Mouse (Mus musculus) hindbrain, embryonic 15.5 days (tissue): ENCODE measurements around the gene Vezf1. TPM values are rescaled to one million over a fixed set of nuclear protein-coding genes. Genes with fewer than 3 reads are reported as not detected.
A peak's percentile ranks its signal among the peaks of the same experiment; 100 is the strongest.

Source experiments
- ATAC-seq: fragments of 200-750 bp; cut with Nextera tagmentation; 2 replicates; pipeline ENCODE4 v1.8.0; 2017; ENCODE audit warnings: low read depth, moderate number of reproducible peaks, moderate TSS enrichment; ENCODE audit not compliant: low FRiP score
- H3K27ac ChIP-seq: fragments of 300-500 bp; sonication (generic); replicated peaks from 2 replicates; pipeline ENCODE4 v1.5.1; 2015; ENCODE audit warnings: mild to moderate bottlenecking, inconsistent platforms
- H3K27me3 ChIP-seq: fragments of 300-500 bp; sonication (generic); 2 replicates; pipeline ENCODE4 v1.6.1; 2015; ENCODE audit warnings: control low read depth, inconsistent platforms
- H3K36me3 ChIP-seq: fragments of 300-500 bp; sonication (generic); 2 replicates; pipeline ENCODE4 v1.6.1; 2015; ENCODE audit warnings: control low read depth, inconsistent platforms
- H3K4me1 ChIP-seq: fragments of 300-500 bp; sonication (generic); replicated peaks from 2 replicates; pipeline ENCODE4 v1.6.1; 2015; ENCODE audit warnings: control low read depth, inconsistent platforms
- H3K4me2 ChIP-seq: fragments of 300-500 bp; sonication (generic); 2 replicates; pipeline ENCODE4 v1.6.1; 2015; ENCODE audit warnings: moderate library complexity, mild to moderate bottlenecking, inconsistent platforms
- H3K4me3 ChIP-seq: fragments of 300-500 bp; sonication (generic); 2 replicates; pipeline ENCODE4 v1.5.1; 2015; ENCODE audit warnings: mild to moderate bottlenecking, inconsistent platforms
- H3K9ac ChIP-seq: fragments of 300-500 bp; sonication (generic); 2 replicates; pipeline ENCODE4 v1.6.1; 2015; ENCODE audit warnings: inconsistent platforms
- H3K9me3 ChIP-seq: fragments of 300-500 bp; sonication (generic); 2 replicates; pipeline ENCODE4 v1.6.1; 2016; ENCODE audit warnings: control low read depth, inconsistent platforms
- WGBS: fragments of 180-500 bp; shearing (Covaris S2); methylation state at CpG from one replicate; pipeline ENCODE4 v1.1.7; 2015; 5-methylcytosine and 5-hydroxymethylcytosine counted together
- polyA plus RNA-seq: library from polyadenylated mRNA; unstranded; fragments of >200 nt; fragmentation: Nextera tagmentation; extraction: Ambion mirVana; gene quantifications from 2 replicates; pipeline ENCODE4 v1.2.1, GENCODE M21; 2015

Vezf1 gene
- polyA plus RNA-seq, 1 experiment from 2014 or later, result 43.9 TPM

GRCm38 (mm10) chr11:88083699-88084098 lies 15.6 kb downstream of the Vezf1 start:
- Histone ChIP-seq H3K9me3 (no peaks in the 10 kb centered on the region), H3K9ac (no peak overlapping the region), H3K36me3 (peaks cover 51% of the 10 kb centered on the region), H3K4me1 (peaks cover 16% of the 10 kb centered on the region), H3K27ac (no peak overlapping the region), H3K4me3 (no peak overlapping the region), H3K4me2 (no peak overlapping the region), H3K27me3 (no peaks in the 10 kb centered on the region)
- WGBS, result 80% methylated on average over 6 of the region's 6 CpGs
- no peak for ATAC-seq

GRCm38 (mm10) chr11:88086737-88087627 lies 18.9 kb downstream of the Vezf1 start:
- Histone ChIP-seq H3K36me3 (peaks cover 18% of the 10 kb centered on the region), H3K4me1 (peaks cover 16% of the 10 kb centered on the region), H3K27ac (peak overlapping the region; percentile 84), H3K27me3 (no peaks in the 10 kb centered on the region), H3K9me3 (no peaks in the 10 kb centered on the region), H3K4me2 (peak overlapping the region; percentile 83), H3K9ac (peak overlapping the region; percentile 52), H3K4me3 (peak overlapping the region; percentile 36)
- peak; percentile 99 for ATAC-seq
- WGBS, result 6% methylated on average over 25 of the region's 25 CpGs

DNA sequence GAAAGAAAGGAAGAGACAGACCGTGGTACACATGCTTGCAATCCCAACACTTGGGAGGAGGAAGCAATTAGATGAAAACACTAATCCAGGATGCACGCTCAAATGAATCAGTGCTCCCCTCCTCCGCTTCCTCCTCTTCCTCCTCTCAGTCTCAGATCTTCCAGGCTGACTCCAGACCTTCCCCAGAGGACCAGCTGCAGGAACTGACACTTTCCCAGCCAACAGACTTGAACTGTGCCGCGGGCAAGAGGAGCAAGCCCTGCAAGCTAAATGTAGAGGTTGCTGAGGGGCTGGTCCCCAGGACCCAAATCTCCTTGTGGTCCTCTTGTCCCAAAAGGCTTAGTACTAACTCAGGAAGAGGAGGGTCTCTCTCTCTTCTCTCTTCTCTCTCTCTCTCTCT lies 21.1 kb downstream of the Vezf1 start:
- peaks cover 4% of the 10 kb centered on the region; the same call in 1 of the 2 replicates for H3K36me3 ChIP-seq
- peaks cover 16% of the 10 kb centered on the region for H3K4me1 ChIP-seq
- no peak overlapping the region for H3K4me3 ChIP-seq
- no peak overlapping the region for H3K9ac ChIP-seq
- H3K9me3 ChIP-seq, result no peaks in the 10 kb centered on the region
- 64% methylated on average over 5 of the region's 5 CpGs for WGBS
- H3K27ac ChIP-seq, result no peak overlapping the region
- no peaks in the 10 kb centered on the region for H3K27me3 ChIP-seq
- H3K4me2 ChIP-seq, result no peak overlapping the region
- no peak for ATAC-seq

GRCm38 (mm10) chr11:88090293-88090692 lies 22.2 kb downstream of the Vezf1 start:
- ATAC-seq, result no peak
- Histone ChIP-seq H3K9ac (no peak overlapping the region), H3K27ac (no peak overlapping the region), H3K27me3 (no peaks in the 10 kb centered on the region), H3K9me3 (no peaks in the 10 kb centered on the region), H3K36me3 (no peaks in the 10 kb centered on the region), H3K4me2 (no peak overlapping the region), H3K4me1 (peaks cover 16% of the 10 kb centered on the region), H3K4me3 (no peak overlapping the region)
- 73% methylated on average over 5 of the region's 5 CpGs for WGBS

- Histone ChIP-seq H3K27ac (no peak overlapping the region), H3K27me3 (no peaks in the 10 kb centered on the region), H3K9me3 (no peaks in the 10 kb centered on the region), H3K4me2 (no peak overlapping the region), H3K36me3 (no peaks in the 10 kb centered on the region), H3K9ac (no peak overlapping the region), H3K4me1 (peaks cover 10% of the 10 kb centered on the region), H3K4me3 (no peak overlapping the region)
- no peak for ATAC-seq
- 78% methylated on average over 1 of the region's 1 CpGs for WGBS
Observed at GRCm38 (mm10) chr11:88091949-88092348, 23.9 kb downstream of the Vezf1 start.

DNA sequence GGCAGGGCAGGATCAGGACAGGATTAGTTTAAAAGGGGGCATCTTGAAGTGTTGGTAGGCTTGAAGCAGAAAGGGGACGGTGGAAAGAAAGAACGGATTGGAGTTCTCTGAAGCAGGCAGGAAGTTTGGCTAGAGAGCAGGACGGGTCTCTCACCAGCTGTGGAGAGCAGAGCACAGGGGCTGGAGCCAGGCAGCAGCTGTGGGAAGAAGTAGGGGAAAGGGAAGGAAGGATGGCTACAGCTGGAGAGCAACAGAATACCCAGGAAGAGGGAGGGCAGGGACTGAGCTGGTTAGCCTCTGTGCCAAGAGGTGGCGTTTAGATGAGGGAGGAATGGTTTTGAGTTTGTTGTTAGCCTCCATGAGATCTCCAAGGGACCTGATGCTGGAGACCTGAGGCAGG lies 29.1 kb downstream of the Vezf1 start:
- Histone ChIP-seq H3K4me3 (no peak overlapping the region), H3K9me3 (no peaks in the 10 kb centered on the region), H3K9ac (no peak overlapping the region), H3K27ac (peak overlapping the region; percentile 16), H3K36me3 (no peaks in the 10 kb centered on the region), H3K27me3 (no peaks in the 10 kb centered on the region), H3K4me1 (peaks cover 34% of the 10 kb centered on the region), H3K4me2 (peak overlapping the region; percentile 92)
- 26% methylated on average over 4 of the region's 4 CpGs for WGBS
- no peak for ATAC-seq

- no peak for ATAC-seq
- H3K36me3 ChIP-seq, result no peaks in the 10 kb centered on the region
- H3K4me1 ChIP-seq, result peaks cover 34% of the 10 kb centered on the region
- no peaks in the 10 kb centered on the region for H3K27me3 ChIP-seq
- H3K9ac ChIP-seq, result peak within 1 kb of the TSS; percentile 94
- H3K4me3 ChIP-seq, result peak within 1 kb of the TSS; percentile 70
- 22% methylated on average over 17 of the region's 17 CpGs for WGBS
- H3K4me2 ChIP-seq, result peak within 1 kb of the TSS; percentile 92
- H3K27ac ChIP-seq, result peak within 1 kb of the TSS; percentile 90
- no peaks in the 10 kb centered on the region for H3K9me3 ChIP-seq
Observed at GRCm38 (mm10) chr11:88098021-88098729, 30.1 kb downstream of the Vezf1 start, which contains the start of gene Cuedc1. Cuedc1 (plus strand) TSS chr11:88098058.

DNA sequence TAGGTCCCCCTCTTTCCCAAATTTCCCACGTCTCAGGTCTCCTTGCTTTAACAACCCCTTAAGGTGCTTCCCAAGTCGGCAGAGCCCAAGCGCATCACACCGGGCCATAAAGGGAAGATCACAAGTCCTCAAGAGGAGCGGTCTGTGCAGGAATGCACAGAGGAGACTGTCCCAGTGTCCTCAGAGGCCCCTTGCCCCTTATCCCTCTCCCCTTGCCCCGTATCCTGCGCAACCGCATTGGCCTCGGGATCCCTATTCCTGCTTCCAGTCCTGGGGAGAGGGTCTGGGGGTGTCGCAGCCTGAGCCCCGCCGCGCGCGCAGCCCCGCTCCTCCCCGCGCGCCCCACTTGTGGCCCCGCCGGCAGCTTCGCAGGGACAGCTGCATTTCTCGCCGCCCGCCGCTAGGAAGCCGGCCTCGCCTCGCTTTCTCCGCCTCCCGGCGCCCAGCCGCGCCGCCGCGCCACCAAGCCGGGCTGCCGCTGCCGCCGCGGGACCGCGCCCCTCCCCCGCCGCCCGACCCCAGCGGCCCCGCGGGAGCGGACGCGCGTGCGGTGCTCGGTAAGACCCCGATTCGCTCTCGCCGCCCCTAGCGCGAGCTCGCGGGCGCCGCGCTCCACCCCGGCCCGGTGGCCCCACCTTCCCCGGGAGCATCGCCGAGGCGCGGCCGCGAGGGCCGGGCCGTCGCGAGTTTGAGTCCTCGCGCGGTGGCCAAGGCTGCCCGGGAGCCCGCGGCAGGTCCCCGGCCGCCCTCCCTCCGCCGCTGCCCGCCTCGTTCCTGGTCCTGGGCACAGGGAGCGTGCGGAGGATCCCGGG lies 30.9 kb downstream of the Vezf1 start:
- WGBS, result 0% methylated on average over 50 of the region's 95 CpGs
- H3K4me1 ChIP-seq, result peaks cover 34% of the 10 kb centered on the region

GRCm38 (mm10) chr11:88099599-88100023 lies 31.5 kb downstream of the Vezf1 start:
- ATAC-seq, result peak; percentile 55
- H3K4me2 ChIP-seq, result peak overlapping the region; percentile 92
- peaks cover 34% of the 10 kb centered on the region for H3K4me1 ChIP-seq
- H3K9ac ChIP-seq, result peak overlapping the region; percentile 94
- under 1% methylated on average over 27 of the region's 38 CpGs for WGBS
- no peaks in the 10 kb centered on the region for H3K9me3 ChIP-seq
- peak overlapping the region; percentile 90 for H3K27ac ChIP-seq
- H3K36me3 ChIP-seq, result no peaks in the 10 kb centered on the region
- H3K4me3 ChIP-seq, result peak overlapping the region; percentile 70
- H3K27me3 ChIP-seq, result no peaks in the 10 kb centered on the region

More for the DNA sequence above, 30.9 kb downstream of the Vezf1 start:
- no peaks in the 10 kb centered on the region for H3K27me3 ChIP-seq
- H3K36me3 ChIP-seq, result no peaks in the 10 kb centered on the region
- H3K27ac ChIP-seq, result peak overlapping the region; percentile 90
- peak overlapping the region; percentile 70 for H3K4me3 ChIP-seq
- peak overlapping the region; percentile 92 for H3K4me2 ChIP-seq
- peak overlapping the region; percentile 94 for H3K9ac ChIP-seq
- H3K9me3 ChIP-seq, result no peaks in the 10 kb centered on the region
- peak; percentile 65 for ATAC-seq

- peak overlapping the region; percentile 70 for H3K4me3 ChIP-seq
- H3K27me3 ChIP-seq, result no peaks in the 10 kb centered on the region
- ATAC-seq, result no peak
- H3K36me3 ChIP-seq, result no peaks in the 10 kb centered on the region
- peaks cover 34% of the 10 kb centered on the region for H3K4me1 ChIP-seq
- peak overlapping the region; percentile 90 for H3K27ac ChIP-seq
- H3K4me2 ChIP-seq, result peak overlapping the region; percentile 92
- H3K9ac ChIP-seq, result peak overlapping the region; percentile 94; the same call in 1 of the 2 replicates
- WGBS, result 29% methylated on average over 4 of the region's 4 CpGs
- no peaks in the 10 kb centered on the region for H3K9me3 ChIP-seq
Observed at GRCm38 (mm10) chr11:88100170-88100569, 32.1 kb downstream of the Vezf1 start.

GRCm38 (mm10) chr11:88103214-88103941 lies 35.3 kb downstream of the Vezf1 start:
- H3K4me2 ChIP-seq, result no peak overlapping the region
- WGBS, result 93% methylated on average over 19 of the region's 19 CpGs
- H3K9me3 ChIP-seq, result no peaks in the 10 kb centered on the region
- ATAC-seq, result no peak
- H3K9ac ChIP-seq, result no peak overlapping the region
- H3K36me3 ChIP-seq, result no peaks in the 10 kb centered on the region
- H3K27me3 ChIP-seq, result no peaks in the 10 kb centered on the region
- H3K27ac ChIP-seq, result no peak overlapping the region
- no peak overlapping the region for H3K4me3 ChIP-seq
- peaks cover 26% of the 10 kb centered on the region for H3K4me1 ChIP-seq
